Mouse (Mus musculus) frontal cortex, postnatal 25 days (tissue): Measurements from ENCODE around the gene Fgfr4.
"Not testable (repeated sequence)": the region's sequence is repeated elsewhere in the genome, so short reads cannot be mapped to it uniquely, and the experiment has no call there.

Experiments used
- DNase-seq, 2 experiments: peaks; one replicate each; pipeline ENCODE4 v3.0.0; 2022; ENCODE audit warnings: low spot score in 2 of 2

Gene Fgfr4

DNA sequence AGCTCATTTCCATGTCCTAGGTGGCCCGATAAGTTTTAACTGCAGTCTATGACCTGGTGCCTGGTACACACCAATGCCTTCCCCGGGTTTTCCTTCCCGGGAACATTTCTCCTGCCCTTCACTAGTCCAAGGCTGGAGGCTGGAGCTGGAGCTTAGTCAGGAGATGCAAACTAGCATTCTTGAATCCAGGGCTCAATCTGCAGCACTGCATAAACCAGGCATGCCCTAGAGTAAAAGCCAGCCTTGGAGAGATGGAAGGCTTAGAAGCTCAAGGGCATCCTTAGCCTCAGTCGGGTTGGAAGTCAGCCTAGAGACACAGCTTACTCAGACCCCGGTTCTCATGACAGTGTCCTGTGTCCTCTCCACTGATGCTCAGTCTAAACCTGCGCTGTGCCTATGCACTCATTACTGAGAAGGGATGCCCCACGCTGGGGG lies 19.9 kb downstream of the Fgfr4 start:
- DNase-seq: no peak

DNA sequence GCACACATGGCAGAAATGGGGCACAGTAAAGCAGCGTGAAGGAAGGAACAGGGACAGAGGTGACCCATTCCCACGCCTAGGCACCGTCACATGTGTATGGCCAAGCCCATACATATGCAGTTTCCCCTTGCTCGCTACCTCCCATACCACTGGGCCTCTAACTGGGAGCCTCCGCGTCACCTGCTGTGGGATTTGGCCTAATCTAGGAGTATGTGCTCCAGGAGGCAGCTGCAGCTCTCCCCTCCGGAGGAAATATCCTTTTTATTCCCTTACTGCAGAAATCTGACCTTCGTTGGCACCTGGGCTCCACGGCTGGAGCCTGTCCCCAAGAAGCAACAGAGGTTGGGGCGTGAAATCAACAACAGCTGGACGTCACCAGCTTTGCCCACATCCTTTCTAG lies 21.9 kb downstream of the Fgfr4 start:
- no peak for DNase-seq

DNA sequence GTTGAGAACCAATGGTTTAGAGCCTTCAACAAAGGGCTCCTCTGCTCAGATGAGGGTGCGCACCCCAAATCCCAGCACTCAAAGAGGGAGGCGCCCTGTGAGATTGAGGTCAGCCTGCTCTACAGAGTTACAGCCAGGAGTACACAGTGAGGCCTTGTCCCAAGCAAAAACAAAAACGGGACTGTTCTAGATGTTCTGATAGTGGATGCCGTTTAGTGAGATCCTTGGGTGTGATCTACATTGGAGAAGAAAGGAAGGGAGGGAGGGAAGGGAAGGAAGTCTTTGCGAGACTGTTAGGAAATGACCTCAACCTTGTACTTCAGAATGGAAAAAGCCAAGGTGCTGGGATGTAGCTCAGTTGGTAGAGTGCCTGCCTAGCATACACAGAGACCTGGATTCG lies 23.8 kb downstream of the Fgfr4 start:
- no peak for DNase-seq

DNA sequence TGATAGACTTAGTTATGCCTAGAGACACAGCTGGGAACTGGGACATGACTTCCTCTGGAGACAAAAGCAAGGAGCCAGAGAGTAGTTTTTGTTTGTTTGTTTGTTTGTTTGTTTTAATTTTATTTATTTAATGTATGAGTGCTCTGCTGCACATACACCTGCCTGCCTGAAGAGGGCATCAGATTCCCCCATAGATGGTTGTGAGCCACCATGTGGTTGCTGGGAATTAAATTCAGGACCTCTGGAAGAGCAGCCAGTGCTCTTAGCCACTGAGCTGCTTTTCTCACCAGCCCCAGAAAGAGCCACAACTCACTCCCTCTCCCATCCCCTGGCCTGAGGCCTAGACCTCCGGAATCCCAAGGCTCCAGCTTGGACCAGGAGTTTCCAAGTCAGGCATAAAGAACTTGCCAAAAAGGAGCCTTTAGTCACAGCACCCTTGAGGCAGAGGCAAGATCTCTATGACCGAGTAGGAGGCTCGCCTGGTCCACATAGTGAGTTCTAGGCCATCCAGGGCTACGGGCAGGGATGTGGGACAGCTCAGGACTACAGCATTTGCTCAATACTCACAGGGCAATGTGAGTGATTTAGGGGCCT lies 25.6 kb downstream of the Fgfr4 start:
- no peak for DNase-seq

DNA sequence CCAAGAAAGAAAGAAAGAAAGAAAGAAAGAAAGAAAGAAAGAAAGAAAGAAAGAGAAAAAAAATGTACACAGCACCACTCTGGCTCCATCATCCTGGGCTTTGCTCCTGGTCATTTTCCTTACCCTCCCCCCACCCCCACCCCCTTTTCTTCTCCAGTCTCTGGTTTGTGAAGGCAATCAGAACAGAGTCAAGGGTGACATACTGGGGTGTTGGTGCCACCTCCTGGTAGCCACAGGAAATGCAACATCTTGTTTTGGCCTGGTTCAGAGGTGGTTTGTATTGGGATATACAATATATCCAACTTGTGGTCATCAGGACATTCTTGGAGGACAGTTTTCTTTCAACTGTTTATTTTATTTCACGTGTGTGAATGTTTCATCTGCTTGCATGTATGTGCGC lies 26.1 kb downstream of the Fgfr4 start:
- DNase-seq: peak; percentile 66

DNA sequence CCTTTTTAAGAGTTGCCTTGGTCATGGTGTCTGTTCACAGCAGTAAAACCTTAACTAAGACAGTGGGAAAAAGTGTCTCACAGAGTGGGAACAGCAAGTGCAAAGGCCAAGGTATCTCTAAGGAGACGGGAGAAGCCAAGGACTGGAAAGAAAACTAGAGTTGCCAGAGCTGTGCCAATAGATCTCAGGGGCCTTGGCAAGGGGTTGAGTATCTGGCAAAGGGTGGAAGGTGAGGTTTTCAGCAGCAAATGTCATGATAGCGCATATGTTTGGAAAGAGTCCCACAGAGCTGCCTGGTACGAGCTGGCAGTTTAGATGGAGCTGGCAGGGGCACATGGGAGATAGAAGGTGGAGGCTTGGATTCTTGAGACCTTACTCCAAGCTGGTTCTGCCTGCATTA lies 27.2 kb downstream of the Fgfr4 start:
- no peak for DNase-seq

DNA sequence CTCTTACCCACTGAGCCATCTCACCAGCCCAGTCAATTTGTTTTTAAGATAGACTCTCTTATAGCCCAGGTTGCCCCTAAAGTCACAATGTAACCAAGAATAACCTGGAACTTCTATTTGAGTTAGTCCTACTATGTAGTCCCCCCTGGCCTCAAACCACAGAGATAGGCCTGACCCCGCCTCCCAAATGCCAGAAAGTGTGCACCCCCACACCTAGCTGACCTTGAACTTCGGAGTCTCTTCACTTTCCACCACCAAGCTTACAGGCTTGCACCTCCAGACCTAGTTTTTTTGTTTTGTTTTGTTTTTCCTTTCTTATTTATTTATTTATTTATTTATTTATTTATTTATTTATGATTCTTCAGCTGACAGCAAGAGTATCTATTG lies 29.3 kb downstream of the Fgfr4 start:
- no peak for DNase-seq

DNA sequence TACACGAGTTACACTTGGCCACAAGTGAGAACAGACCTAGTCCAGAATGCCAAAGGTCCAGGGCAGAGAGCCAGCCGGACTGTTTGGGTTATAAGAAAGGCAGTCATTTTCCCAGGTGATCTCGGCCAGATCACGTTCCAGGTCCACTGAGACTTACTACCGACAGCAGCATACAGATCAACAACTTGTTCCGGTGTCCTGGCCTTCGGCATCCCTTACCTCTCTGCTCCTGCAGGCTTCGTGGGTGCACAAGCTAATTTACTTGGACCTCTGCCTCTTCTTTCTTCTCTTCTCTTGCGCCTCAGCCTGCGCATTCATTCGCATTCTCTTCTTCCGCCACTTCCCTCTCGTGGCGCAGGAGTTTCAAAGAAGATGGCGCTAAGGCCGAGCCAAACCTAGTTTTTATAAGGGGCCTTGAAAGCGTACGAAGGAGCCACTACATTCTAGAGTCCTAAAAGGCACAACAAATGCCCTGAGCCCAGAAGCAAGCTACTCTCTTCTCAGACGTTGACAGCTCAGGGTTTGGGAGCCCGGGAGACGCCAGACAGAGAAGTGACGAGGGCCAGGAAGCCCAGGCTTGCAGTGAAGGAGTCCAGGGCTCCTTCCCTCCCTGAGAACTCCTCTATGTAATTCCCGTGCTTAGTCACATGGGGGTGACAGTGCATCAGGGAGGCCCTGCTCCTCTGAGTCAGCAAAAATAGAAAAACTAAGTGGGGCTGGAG lies 29.9 kb downstream of the Fgfr4 start:
- peak; percentile 37 to 53 for DNase-seq

DNA sequence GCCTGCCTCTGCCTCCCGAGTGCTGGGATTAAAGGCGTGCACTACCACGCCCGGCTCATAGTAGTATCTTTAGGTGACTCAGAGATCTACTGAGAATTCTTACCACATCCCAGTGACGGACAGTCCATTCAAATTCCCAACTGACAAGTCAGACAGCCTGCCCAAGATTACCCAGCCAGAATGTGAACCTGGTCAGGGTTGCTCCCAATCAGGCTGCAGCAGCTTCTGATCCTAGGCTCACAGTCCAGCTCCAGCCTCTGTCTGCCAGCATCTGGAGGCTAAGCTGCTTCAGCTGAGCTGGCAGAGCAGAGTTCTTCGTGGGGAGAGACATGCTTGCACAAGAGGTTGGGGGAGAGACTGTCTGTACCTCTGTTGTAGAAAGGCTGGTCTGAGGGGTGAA lies 30.9 kb downstream of the Fgfr4 start:
- no peak for DNase-seq

DNA sequence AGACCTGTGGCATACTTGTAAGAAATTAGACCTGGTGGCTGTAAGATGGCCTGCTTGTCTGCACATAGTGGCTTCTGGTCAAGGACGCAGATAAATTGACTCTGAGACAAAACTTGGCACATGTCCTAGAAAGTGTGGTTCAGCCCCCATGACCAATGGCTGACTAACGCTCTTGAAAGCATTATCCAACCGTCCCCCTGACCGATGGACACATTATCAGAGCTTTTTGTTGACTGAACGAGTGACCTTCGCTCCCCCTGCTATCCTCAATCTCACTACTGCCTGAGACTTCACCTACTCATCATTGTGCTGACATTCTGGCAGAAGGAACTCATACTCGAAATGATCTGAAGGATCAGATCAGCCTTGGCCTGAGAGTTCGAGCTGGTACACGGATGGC lies 34.6 kb downstream of the Fgfr4 start:
- DNase-seq: not testable (repeated sequence)

DNA sequence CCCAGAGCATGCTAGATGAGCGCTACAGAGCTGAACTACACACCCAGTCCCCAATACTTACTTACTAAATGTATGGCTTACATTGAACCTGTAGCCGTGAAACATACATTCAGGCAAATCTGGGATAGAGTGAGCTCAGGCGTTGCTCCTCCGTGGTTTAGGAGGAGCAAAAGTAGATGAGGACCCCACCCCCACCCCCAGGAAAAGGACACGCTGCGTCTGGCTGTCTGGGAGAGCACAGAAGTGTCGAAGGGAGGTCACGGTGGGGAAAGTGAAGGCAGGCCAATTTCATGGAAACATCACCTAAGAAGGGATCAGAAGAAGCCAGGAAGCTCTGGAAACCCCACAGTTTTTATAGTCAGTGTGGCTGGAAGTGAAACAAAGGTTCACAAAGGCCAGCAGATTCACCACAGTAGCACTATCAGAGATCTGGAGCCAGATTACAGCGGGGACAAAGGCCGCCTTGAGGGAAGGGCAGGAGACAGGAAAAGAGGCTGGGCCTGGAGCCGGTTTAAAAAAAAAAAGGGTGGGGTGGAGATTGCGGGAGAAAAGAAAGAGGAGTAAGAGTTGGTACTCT lies 37.2 kb downstream of the Fgfr4 start:
- DNase-seq: no peak

DNA sequence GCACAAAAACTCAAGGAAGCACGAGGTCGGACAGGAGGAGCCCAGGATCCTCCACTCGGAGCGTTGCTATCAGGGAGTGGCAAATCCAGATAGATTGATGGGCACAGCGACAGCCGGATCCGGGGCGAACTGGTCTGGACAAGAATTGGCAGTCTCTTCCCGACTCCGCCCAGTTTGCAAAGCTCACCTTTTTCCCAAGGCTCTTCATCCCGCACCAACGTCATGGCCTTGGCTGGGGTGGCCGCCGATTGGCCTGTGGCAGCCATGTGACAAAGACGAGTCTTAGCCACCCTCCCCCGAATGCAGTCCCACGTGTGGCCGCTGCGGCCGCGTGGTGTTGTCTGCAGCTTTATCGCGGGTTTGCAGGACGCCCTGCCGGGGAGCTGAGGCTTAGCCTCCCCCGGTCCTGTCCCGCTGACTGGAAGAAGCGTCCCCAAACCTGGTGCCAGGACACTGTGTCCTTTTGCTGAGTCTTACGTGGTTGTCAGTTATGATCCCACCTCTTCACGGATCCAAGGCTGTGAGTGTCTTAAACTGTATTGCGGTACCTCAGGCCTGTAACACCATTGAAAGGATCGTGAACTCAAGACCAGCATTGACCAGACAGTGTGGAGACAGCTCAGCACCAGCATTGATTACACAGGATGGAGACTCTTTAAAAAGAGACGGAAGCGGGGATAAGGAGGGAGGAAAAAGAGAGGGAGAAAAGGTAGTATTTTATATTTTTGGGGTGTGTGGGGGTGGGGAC lies 37.9 kb downstream of the Fgfr4 start:
- peak; percentile 85 to 87 for DNase-seq

DNA sequence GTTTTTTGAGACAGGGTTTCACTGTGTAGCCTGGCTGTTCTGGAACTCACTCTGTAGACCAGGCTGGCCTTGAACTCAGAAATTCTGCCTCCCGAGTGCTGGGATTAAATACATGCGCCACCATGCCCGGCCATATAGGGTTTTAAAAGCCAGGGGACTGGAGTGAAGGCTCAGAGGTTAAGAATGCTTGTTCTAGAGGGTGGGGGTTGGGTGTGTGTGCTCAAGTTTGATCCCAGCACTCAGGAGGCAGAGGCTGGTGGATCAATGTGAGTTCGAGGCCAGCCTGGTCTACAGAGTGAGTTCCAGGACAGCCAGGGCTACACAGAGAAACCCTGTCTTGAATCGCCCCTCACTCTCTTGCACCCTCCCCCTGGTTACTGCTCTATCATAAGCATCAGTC lies 39.1 kb downstream of the Fgfr4 start:
- DNase-seq: no peak

DNA sequence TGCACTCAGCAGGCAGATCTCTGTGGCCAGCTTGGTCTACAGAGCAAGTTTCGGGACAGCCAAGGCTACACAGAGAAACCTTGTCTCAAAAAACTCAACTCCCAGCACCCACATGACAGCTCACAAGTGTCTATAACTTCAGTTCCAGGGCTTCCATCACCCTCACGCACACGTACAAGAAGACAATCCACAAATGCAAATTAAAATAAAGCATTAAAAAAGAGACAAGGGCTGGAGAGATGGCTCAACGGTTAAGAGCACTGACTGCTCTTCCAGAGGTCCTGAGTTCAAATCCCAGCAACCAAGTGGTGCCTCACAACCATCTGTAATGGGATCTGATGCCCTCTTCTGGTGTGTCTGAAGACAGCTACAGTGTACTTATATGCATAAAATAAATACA lies 50.3 kb downstream of the Fgfr4 start:
- DNase-seq: not testable (repeated sequence)

DNA sequence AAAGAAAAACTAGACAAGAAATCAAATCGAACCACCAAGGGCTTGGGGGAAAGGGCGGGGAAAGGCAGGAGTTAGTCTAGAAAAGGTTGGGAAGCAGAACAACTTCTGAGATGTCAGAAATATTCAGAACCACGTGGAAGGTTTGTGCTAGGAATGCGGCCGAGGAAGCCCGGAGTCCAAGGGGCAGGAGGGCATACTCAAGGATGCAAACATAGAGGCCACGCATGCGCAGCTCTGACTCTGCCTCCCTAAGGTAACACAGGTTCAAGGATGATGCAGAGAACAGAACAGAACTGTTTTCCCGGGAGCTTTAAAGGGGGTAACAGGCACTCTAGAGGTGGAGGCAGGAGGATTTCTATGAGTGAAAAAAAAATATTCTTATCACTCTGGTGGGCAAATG lies 51.3 kb downstream of the Fgfr4 start:
- DNase-seq: no peak

DNA sequence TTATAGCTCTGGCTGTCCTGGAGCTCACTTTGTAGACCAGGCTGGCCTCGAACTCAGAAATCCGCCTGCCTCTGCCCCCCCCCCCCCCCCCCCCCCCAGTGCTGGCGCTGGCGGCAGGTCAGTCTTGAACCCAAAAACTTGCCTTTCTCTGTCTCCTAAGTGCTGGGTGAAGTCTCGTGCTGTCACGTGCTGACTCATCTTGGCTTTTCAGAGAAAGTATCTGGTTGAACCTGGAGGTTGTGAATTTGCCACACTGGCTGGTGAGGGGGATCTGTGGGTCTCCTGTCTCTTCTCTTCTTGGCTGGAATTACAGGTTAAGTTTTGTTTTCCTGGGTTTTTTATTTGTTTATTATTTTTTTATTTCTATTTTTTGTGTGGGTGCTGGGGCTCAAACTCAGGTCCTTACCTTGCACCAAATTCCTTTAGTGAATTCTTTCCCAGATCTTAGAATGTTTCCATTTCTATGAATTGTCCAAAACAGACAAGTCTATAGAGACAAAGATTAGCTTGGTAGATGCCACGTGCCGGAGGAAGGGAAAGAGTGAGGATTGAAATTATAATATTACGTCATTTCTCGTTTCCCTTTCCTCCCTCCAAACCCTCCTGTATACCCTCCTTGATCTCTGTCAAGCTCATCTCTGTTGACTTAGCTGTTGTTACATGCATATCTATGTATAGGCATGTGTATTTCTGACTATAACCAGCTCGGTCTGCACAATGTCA lies 52.4 kb downstream of the Fgfr4 start:
- DNase-seq: no peak

DNA sequence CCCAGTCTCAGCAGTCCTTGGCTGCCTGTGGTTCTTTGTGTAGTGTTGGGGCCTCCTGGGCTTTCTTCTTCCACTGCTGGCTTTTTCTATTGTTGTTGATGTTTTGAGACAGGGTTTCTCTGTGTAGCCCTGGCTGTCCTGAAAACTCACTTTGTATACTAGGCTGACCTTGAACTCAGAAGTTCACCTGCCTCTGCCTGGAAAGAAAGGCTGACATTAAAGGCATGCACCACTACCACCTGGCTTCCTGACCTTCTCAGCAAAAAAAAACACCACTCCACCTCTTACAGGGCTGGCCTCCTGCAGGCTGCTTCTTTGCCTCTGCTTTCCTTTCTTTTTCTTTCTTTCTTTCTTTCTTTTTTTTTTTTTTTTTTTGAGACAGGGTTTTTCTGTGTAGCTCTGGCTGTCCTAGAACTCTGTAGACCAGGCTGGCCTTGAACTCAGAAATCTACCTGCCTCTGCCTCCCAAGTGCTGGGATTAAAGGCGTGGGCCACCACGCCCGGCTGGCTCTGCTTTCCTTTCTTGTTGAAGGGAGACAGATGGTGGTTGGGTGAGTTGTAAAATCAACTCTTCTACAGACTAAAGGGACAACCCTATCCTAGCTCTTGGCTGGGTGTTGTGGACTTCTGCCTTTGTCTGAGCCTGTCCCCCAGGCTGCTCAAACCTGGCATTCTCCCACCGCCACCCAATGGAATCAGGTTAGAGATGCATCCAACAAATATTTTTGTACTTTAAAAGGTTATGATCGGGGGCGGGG lies 53.2 kb downstream of the Fgfr4 start:
- no peak for DNase-seq

DNA sequence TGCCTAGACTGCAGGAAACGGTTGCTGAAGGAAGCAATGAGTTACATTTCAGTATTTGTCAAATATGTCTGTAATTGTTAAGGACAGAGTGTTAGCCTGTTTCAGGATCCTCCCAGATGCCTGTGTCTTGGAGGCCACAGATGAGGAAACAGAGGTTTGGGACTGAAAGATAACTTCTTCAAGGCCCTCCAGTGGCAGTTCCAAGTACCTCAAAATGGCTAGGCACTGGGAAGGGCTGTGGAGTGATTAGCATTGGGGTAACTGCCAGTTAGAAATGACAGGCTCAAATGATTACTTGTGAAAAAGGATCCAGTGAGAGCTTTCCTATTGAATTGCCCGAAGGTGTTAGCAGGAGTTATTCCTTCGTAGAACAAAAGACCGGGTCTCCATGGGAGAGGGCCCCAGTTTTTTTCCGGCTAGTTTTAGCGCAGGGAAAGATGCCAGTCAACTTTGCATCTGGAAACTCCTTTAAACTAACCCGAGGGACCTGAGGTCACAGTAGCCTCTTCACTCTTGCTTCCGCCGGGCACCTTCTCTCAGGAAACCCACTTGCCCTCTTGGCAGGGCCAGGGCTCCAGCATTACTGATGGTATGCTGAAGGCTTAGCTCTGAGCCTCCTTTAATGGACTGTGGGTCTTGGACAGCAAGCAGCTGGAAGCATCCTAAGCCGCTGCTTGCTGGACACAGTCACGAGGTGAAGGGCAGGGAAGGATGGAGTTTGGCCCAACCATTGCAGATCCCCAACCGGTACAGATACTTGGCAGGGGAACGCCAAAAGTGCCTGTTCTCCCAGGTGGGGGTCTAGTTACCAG lies 56.6 kb downstream of the Fgfr4 start:
- DNase-seq: no peak

DNA sequence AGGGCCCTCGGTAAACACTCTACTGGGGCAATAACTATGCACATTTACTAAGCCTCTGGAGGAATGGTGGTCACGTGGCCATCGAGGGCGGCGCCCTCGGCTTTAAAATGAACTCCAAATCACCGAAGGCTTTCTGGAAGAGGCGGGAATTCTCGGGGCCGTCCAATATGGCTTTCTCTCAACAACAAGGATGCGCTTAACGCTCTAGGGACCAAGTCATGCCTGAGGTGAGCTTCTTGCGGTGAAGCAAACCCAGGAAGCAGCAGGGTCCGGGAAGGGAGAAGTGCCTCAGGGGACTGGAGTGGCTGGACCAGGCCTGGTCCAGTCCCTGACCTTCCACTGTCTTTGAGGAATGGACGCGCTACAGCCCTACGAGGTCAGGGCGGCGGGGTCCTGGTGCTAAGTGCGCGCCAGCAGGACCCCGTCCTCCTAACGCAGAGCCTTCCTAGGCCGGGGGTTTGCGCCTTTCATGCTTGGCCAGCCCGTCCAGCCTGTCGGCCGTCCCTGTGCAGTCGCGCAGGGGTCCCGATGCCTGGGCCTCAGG lies 57.3 kb downstream of the Fgfr4 start, which contains the start of gene Nsd1:
Gene Nsd1 (plus strand): TSS at position 134 of the 544 bp plus-strand sequence.
- DNase-seq: no peak
